Mouse (Mus musculus): ENCODE data around the gene Catsperd. TPM values are rescaled to one million over a fixed set of nuclear protein-coding genes. Genes with fewer than 3 reads are reported as not detected.
A peak's percentile ranks its signal among the peaks of the same experiment; 100 is the strongest.

Catsperd gene
- total and polyA plus RNA-seq, 3 experiments = 0.16 to 0.36 (median 0.21) TPM

- TF ChIP-seq ZNF384 (IDR thresholded peaks at IDR 0.05; ENCODE audit: low read depth, low read length) (no peak), MYC (IDR thresholded peaks at IDR 0.05; ENCODE audit: low read depth, low read length) (peak; percentile 87), RAD21 (IDR thresholded peaks at IDR 0.05; ENCODE audit: low read depth, low read length) (no peak; the same call in 1 of the 2 replicates), IRF4 (IDR thresholded peaks at IDR 0.05; ENCODE audit: low read depth, low read length) (peak; percentile 76), POLR2AphosphoS2 (IDR thresholded peaks at IDR 0.05; ENCODE audit: low read depth, low read length) (peak; percentile 90; the same call in 1 of the 2 replicates), NRF1 (IDR thresholded peaks at IDR 0.05; ENCODE audit: low read depth, low read length) (peak; percentile 66), SIN3A (IDR thresholded peaks at IDR 0.05; ENCODE audit: low read length) (peak; percentile 92), RCOR1 (conservative IDR thresholded peaks at IDR 0.05; ENCODE audit: low read depth, low read length) (no peak), USF2 (conservative IDR thresholded peaks at IDR 0.05; ENCODE audit: low read depth, low read length) (no peak), POLR2A (IDR thresholded peaks at IDR 0.05; ENCODE audit: low read depth, low read length) (peak; percentile 86), GABPA (IDR thresholded peaks at IDR 0.05; ENCODE audit: insufficient replicate concordance, low read depth, low read length) (peak; percentile 57; the same call in 1 of the 2 replicates), ZMIZ1 (IDR thresholded peaks at IDR 0.05; ENCODE audit: low read depth, low read length) (peak; percentile 71), CTCF (conservative IDR thresholded peaks at IDR 0.05 in 1 of 2, IDR thresholded peaks at IDR 0.05 in 1 of 2; ENCODE audit: low read depth in 2 of 2, low read length in 2 of 2) (peak in 1 of 2 experiments; percentile 54; a peak in 2 of 4 replicates), TBP (conservative IDR thresholded peaks at IDR 0.05; ENCODE audit: low read depth, low read length) (no peak)
Observed at GRCm38 (mm10) chr17:56609452-56610171, 18.3 kb upstream of the Catsperd start, which contains the start of gene 2410015M20Rik (continued).

GRCm38 (mm10) chr17:56611323-56611722 lies 16.6 kb upstream of the Catsperd start:
- H3K27me3 ChIP-seq (replicated peaks) = no peaks in the 10 kb centered on the region
- DNase-seq (ENCODE audit: extremely low read depth) = no peak
- no peak overlapping the region for H3K27ac ChIP-seq (ENCODE audit: insufficient read depth, low read depth)
- no peak overlapping the region for H3K9ac ChIP-seq (ENCODE audit: insufficient read depth, low read depth)
- H3K4me1 ChIP-seq (ENCODE audit: control insufficient read depth in 1 of 2, insufficient read depth in 2 of 2) = peaks cover 18 to 60% of the 10 kb centered on the region in 2 experiments
- in situ Hi-C loops (cut with MboI; ENCODE audit: low pct_ligation_motif_present, low pct_unique_long_range_greater_than_20kb, low sequenced_read_pairs) = no loop called here
- dilution Hi-C loops (cut with MboI; ENCODE audit: extremely low pct_ligation_motif_present, extremely low pct_unique_long_range_greater_than_20kb, low sequenced_read_pairs) = no loop called here
- no peak overlapping the region for H3K4me3 ChIP-seq (replicated peaks in 1 of 3; ENCODE audit: low read depth in 2 of 3, low read length in 2 of 3, poor library complexity in 1 of 3)
- H3K79me2 ChIP-seq (replicated peaks; ENCODE audit: control insufficient read depth, extremely low read depth, insufficient read depth, poor library complexity, severe bottlenecking) = peaks cover 51% of the 10 kb centered on the region
- no peak overlapping the region for H3K4me2 ChIP-seq (ENCODE audit: insufficient read depth, low read depth, poor library complexity, severe bottlenecking)
- H3K36me3 ChIP-seq (replicated peaks in 1 of 2; ENCODE audit: control insufficient read depth in 1 of 2, insufficient read depth in 1 of 2, low read length in 1 of 2) = peaks cover 39 to 47% of the 10 kb centered on the region in 2 experiments
- no peak for TF ChIP-seq MEF2A (IDR thresholded peaks at IDR 0.05; ENCODE audit: borderline replicate concordance, low read depth, low read length)
- TF ChIP-seq TBP (conservative IDR thresholded peaks at IDR 0.05; ENCODE audit: low read depth, low read length) = no peak
- TF ChIP-seq POLR2A (IDR thresholded peaks at IDR 0.05; ENCODE audit: low read depth, low read length) = no peak
- TF ChIP-seq SIN3A (IDR thresholded peaks at IDR 0.05; ENCODE audit: low read length) = no peak
- TF ChIP-seq MAFK (IDR thresholded peaks at IDR 0.05; ENCODE audit: insufficient replicate concordance, low read length) = no peak
- TF ChIP-seq CHD1 (IDR thresholded peaks at IDR 0.05; ENCODE audit: low read depth, low read length) = no peak
- no peak for TF ChIP-seq UBTF (IDR thresholded peaks at IDR 0.05; ENCODE audit: low read depth, low read length)
- no peak for TF ChIP-seq RAD21 (IDR thresholded peaks at IDR 0.05; ENCODE audit: low read depth, low read length)
- TF ChIP-seq USF2 (conservative IDR thresholded peaks at IDR 0.05; ENCODE audit: low read depth, low read length) = no peak
- no peaks in the 10 kb centered on the region for H3K9me3 ChIP-seq (replicated peaks; ENCODE audit: low read length)
